Mouse (Mus musculus) kidney, embryonic 14.5 days (tissue): ENCODE results near the gene Wnt1. TPM values are rescaled to one million over a fixed set of nuclear protein-coding genes. Genes with fewer than 3 reads are reported as not detected.
A peak's percentile ranks its signal among the peaks of the same experiment; 100 is the strongest.

ENCODE experiments used
- ATAC-seq: fragments of 200-750 bp; cut with Nextera tagmentation; 2 replicates; pipeline ENCODE4 v1.8.0; 2017; ENCODE audit warnings: moderate number of reproducible peaks, mild to moderate bottlenecking, moderate TSS enrichment, moderate library complexity; ENCODE audit not compliant: low FRiP score, low TSS enrichment
- H3K27ac ChIP-seq: fragments of 300-500 bp; sonication (generic); 2 replicates; pipeline ENCODE4 v1.5.1; 2014; ENCODE audit warnings: low read depth, mild to moderate bottlenecking, low read length, moderate library complexity, mixed read lengths
- H3K27me3 ChIP-seq: fragments of 300-500 bp; sonication (generic); 2 replicates; pipeline ENCODE4 v1.6.1; 2014; ENCODE audit warnings: mild to moderate bottlenecking, low read length; ENCODE audit not compliant: control insufficient read depth, insufficient read depth
- H3K36me3 ChIP-seq: fragments of 300-500 bp; sonication (generic); 2 replicates; pipeline ENCODE4 v1.6.1; 2014; ENCODE audit warnings: low read length, mixed read lengths; ENCODE audit not compliant: control insufficient read depth, insufficient read depth
- H3K4me1 ChIP-seq: fragments of 300-500 bp; sonication (generic); 2 replicates; pipeline ENCODE4 v1.6.1; 2014; ENCODE audit warnings: low read length, mixed read lengths; ENCODE audit not compliant: control insufficient read depth, insufficient read depth
- H3K4me2 ChIP-seq: fragments of 300-500 bp; sonication (generic); replicated peaks from 2 replicates; pipeline ENCODE4 v1.6.1; 2014; ENCODE audit warnings: low read depth, mild to moderate bottlenecking, low read length
- H3K4me3 ChIP-seq: fragments of 300-500 bp; sonication (generic); 2 replicates; pipeline ENCODE4 v1.5.1; 2014; ENCODE audit warnings: mild to moderate bottlenecking, low read length
- H3K9ac ChIP-seq: fragments of 300-500 bp; sonication (generic); 2 replicates; pipeline ENCODE4 v1.6.1; 2014; ENCODE audit warnings: low read depth, mild to moderate bottlenecking, low read length, moderate library complexity
- H3K9me3 ChIP-seq: fragments of 300-500 bp; sonication (generic); 2 replicates; pipeline ENCODE4 v1.6.1; 2016; ENCODE audit warnings: low read length; ENCODE audit not compliant: control insufficient read depth
- WGBS: fragments of 180-500 bp; shearing (Covaris S2); extraction: QIAGEN DNeasy Blood & Tissue Kit; methylation state at CpG from one replicate; pipeline ENCODE4 v1.1.7; 2014; 5-methylcytosine and 5-hydroxymethylcytosine counted together
- polyA plus RNA-seq: library from polyadenylated mRNA; unstranded; fragments of >200 nt; fragmentation: Nextera tagmentation; extraction: Ambion mirVana; gene quantifications from 2 replicates; pipeline ENCODE4 v1.2.1, GENCODE M21; 2014

The Wnt1 gene
- polyA plus RNA-seq, 1 experiment from 2014 or later = not detected

DNA sequence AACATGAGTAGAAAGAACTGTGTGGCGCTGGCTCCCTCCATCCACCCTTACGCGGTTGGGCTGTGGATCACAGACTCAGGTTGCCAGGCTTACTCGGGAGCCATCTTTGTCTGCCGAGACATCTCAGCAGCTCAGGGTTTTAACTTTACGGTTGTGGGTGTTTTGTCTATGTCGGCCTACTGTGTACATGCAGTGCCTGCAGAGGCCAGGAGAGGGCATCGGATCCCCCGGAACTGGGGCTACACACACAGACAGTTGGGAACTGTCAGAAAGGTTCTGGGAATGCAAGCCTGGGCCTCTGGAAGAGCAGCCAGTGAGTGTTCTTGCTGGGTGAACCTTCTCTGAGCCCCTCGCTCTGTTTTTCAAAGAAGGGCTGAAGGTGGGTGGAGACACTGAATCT is 31.7 kb downstream of the Wnt1 start:
- no peak overlapping the region for H3K27ac ChIP-seq
- no peaks in the 10 kb centered on the region for H3K27me3 ChIP-seq
- no peaks in the 10 kb centered on the region for H3K4me1 ChIP-seq
- no peak overlapping the region for H3K9ac ChIP-seq
- H3K4me3 ChIP-seq = no peak overlapping the region
- H3K9me3 ChIP-seq = no peaks in the 10 kb centered on the region
- no peak overlapping the region for H3K4me2 ChIP-seq
- 42% methylated on average over 10 of the region's 10 CpGs for WGBS
- peaks cover 50% of the 10 kb centered on the region; the same call in 1 of the 2 replicates for H3K36me3 ChIP-seq
- no peak for ATAC-seq

- H3K27me3 ChIP-seq = no peaks in the 10 kb centered on the region
- no peaks in the 10 kb centered on the region for H3K4me1 ChIP-seq
- no peak overlapping the region for H3K9ac ChIP-seq
- H3K27ac ChIP-seq = no peak overlapping the region
- 92% methylated on average over 5 of the region's 5 CpGs for WGBS
- H3K4me2 ChIP-seq = no peak overlapping the region
- peaks cover 44% of the 10 kb centered on the region; the same call in 1 of the 2 replicates for H3K36me3 ChIP-seq
- no peaks in the 10 kb centered on the region for H3K9me3 ChIP-seq
- no peak for ATAC-seq
- no peak overlapping the region for H3K4me3 ChIP-seq
These were observed 32.5 kb downstream of the Wnt1 start for GRCm38 (mm10) chr15:98822147-98822546.

DNA sequence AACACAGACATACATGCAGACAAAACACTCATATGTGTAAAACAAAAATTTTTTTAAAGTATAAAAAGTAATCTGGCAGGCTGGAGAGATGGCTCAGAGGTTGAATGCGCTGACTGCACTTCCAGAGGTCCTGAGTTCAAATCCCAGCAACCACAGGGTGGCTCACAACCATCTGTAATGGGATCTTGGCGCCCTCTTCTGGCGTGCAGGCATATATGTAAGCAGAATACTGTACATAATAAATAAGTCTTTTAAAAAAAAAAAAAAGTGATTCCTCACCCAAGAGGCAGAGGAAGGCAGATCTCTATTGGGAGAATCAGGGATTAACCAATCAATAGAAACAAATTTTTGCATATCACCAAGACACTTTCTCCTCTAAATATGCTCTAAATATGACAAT is 33.8 kb downstream of the Wnt1 start:
- 70% methylated on average over 3 of the region's 3 CpGs for WGBS
- H3K27me3 ChIP-seq = no peaks in the 10 kb centered on the region

GRCm38 (mm10) chr15:98827611-98828011 is 38.0 kb downstream of the Wnt1 start:
- Histone ChIP-seq H3K27ac (no peak overlapping the region), H3K4me2 (no peak overlapping the region), H3K4me1 (peaks cover 10% of the 10 kb centered on the region), H3K9me3 (no peaks in the 10 kb centered on the region), H3K9ac (no peak overlapping the region), H3K27me3 (no peaks in the 10 kb centered on the region), H3K4me3 (no peak overlapping the region), H3K36me3 (peaks cover 31% of the 10 kb centered on the region; the same call in 1 of the 2 replicates)
- no peak for ATAC-seq
- 91% methylated on average over 7 of the region's 7 CpGs for WGBS

More for the DNA sequence above, 33.8 kb downstream of the Wnt1 start:
- Histone ChIP-seq H3K4me3 (no peak overlapping the region), H3K4me2 (no peak overlapping the region), H3K36me3 (peaks cover 49% of the 10 kb centered on the region; the same call in 1 of the 2 replicates), H3K9ac (no peak overlapping the region), H3K4me1 (no peaks in the 10 kb centered on the region), H3K9me3 (no peaks in the 10 kb centered on the region), H3K27ac (no peak overlapping the region)
- ATAC-seq = no peak

DNA sequence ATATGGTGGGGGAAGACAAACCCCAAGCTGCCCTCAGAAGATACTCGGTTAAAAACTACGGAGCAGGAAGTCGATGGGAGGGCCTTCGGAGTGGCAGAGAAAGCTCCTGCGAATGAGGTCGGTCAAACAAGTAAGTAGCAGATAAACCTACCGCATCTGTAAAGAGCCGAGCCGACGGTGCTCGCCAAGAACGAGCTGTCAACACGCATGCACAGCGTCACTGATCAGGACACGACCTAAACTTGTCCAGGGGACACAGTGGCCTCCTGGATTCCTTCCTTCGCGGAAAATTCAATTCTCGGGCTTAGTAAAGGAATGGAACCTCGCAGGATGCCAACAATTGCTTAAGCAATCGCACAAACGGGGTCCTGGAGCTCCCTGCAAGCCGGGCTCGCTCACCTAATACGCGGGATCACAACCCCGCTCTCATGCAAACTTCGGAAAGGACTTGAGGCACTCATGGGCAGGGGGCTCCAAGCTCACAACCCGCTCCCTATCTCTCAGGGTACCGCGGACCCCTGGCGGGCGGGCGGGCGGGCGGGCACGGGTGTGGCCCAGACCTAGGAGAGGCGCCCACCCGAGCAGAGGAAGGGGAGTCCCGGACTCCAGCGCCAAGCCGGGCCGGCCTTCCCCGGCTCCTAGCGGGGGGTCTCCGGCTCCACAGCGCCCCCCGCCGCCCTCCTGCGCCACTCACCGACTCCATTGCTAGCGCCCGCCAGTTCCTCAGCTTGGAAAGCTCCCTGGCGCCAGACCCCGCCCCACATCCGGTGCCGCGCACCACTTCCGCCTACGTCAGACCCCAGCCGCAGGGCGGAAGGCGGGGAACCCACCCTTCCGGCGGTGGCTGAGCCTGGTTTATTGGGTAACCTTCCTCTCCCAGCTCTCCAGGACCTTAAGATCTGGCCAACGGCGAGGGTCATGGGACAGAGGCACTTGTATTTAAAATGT is 41.4 kb downstream of the Wnt1 start, which contains the start of gene Prkag1:
TSS of gene Prkag1 (minus strand) at position 786 of the 948 bp plus-strand sequence.
- ATAC-seq = peak; percentile 96
- Histone ChIP-seq H3K36me3 (peaks cover 35% of the 10 kb centered on the region), H3K9ac (peak within 1 kb of the TSS; percentile 88), H3K27ac (peak within 1 kb of the TSS; percentile 92), H3K4me1 (peaks cover 10% of the 10 kb centered on the region), H3K4me3 (peak within 1 kb of the TSS; percentile 82), H3K27me3 (no peaks in the 10 kb centered on the region), H3K4me2 (peak within 1 kb of the TSS; percentile 44), H3K9me3 (no peaks in the 10 kb centered on the region)
- under 1% methylated on average over 66 of the region's 66 CpGs for WGBS

- H3K4me1 ChIP-seq = peaks cover 10% of the 10 kb centered on the region
- WGBS = 13% methylated on average over 9 of the region's 9 CpGs
- H3K4me2 ChIP-seq = peak overlapping the region; percentile 44
- H3K36me3 ChIP-seq = peaks cover 41% of the 10 kb centered on the region
- no peaks in the 10 kb centered on the region for H3K9me3 ChIP-seq
- H3K27me3 ChIP-seq = no peaks in the 10 kb centered on the region
- H3K27ac ChIP-seq = peak overlapping the region; percentile 92
- peak overlapping the region; percentile 82 for H3K4me3 ChIP-seq
- peak overlapping the region; percentile 48; the same call in 1 of the 2 replicates for H3K9ac ChIP-seq
- ATAC-seq = peak; percentile 43
These were observed 42.0 kb downstream of the Wnt1 start for GRCm38 (mm10) chr15:98831684-98832035.

DNA sequence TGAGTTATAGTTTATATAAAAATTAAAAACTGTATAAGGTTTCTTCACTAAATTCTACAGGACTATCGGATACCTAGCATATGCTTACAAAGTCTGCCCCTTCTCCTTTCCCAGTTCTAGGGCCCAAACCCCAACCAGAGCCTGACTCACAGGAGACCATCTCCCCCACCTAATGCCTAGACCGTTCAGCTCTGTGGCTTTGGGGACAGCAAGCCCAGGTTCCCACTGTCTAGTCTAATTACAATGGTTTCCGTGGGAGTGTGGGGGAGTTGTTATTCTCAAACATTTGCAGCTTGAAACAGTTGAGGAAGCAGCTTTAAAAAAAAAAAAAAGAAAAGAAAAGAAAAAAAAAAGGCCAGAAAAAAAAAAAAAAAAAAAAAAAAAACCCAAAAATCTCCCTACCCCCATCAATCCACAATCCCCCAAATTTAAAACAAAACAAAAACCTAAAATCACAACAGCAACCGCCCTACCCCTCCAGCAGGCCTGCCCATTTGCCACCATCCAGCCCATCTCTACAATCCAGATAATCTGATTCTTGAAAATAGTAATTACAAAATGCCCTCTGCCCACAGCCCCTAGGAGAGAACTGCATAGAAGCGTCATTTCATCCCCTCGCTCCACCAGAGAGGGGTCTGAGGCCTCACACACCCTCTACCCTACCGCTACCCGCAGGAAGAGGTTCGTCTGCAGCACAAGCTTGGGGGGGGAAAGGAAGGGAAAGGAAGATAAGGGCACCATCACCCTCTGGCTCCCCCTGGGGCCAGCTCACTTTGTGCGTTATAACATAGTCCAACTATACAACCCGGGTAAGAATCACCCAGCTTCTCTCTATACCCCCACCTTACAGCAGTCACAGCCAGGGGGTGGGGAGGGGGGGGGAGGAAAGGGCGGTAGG is 42.8 kb downstream of the Wnt1 start:
- H3K27me3 ChIP-seq = no peaks in the 10 kb centered on the region
- peak overlapping the region; percentile 48; the same call in 1 of the 2 replicates for H3K9ac ChIP-seq
- H3K4me2 ChIP-seq = peak overlapping the region; percentile 44; the same call in 1 of the 2 replicates
- 54% methylated on average over 12 of the region's 12 CpGs for WGBS
- H3K36me3 ChIP-seq = peaks cover 49% of the 10 kb centered on the region
- peaks cover 10% of the 10 kb centered on the region for H3K4me1 ChIP-seq
- no peaks in the 10 kb centered on the region for H3K9me3 ChIP-seq
- no peak for ATAC-seq
- H3K4me3 ChIP-seq = no peak overlapping the region
- H3K27ac ChIP-seq = peak overlapping the region; percentile 92; the same call in 1 of the 2 replicates

DNA sequence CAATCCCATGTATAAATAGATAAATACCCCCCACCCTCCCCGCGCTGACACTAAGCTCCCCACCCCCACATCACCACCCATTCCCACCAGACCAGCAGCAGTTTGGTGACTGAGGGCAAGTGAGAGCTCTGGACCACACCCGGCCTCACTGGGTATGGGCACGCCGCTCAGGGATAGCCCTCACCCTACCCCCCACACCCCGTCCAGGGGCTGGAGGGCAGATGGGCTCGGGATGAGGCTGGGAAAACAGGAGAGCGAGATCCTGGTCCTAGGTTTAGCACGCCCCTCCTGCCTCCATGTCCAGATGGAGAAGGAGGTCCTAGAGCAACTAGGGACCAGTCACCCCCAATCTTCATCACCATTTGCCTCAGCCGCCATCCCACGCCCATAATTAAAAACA is 43.6 kb downstream of the Wnt1 start:
- H3K36me3 ChIP-seq = peaks cover 53% of the 10 kb centered on the region

More for the DNA sequence above, 43.6 kb downstream of the Wnt1 start:
- no peaks in the 10 kb centered on the region for H3K9me3 ChIP-seq
- WGBS = 90% methylated on average over 11 of the region's 11 CpGs
- peaks cover 10% of the 10 kb centered on the region for H3K4me1 ChIP-seq
- no peak overlapping the region for H3K9ac ChIP-seq
- H3K27me3 ChIP-seq = no peaks in the 10 kb centered on the region
- ATAC-seq = no peak
- H3K4me3 ChIP-seq = no peak overlapping the region
- no peak overlapping the region for H3K27ac ChIP-seq
- no peak overlapping the region for H3K4me2 ChIP-seq
